Comparison of ENCODE assay signal across 8 mouse cellular contexts in genomic region chr13:110062835-110063411, GRCm38 (mm10).
A peak's percentile ranks its signal among the peaks of the same experiment; 100 is the strongest.
DNase-seq lines count a peak whose midpoint lies in the region; ATAC-seq and TF ChIP-seq lines count a peak whose summit lies in the region.

No protein-coding gene starts in this region.

- WGBS in heart, embryonic 16.5 days = 21% methylated on average over 9 of the region's 9 CpGs
- WGBS in liver, embryonic 13.5 days (ENCODE audit: insufficient replicate concordance) = 23% methylated on average over 9 of the region's 9 CpGs
- WGBS in neural tube, embryonic 13.5 days = 5% methylated on average over 9 of the region's 9 CpGs

- H3K9ac ChIP-seq in MEL (ENCODE audit: control insufficient read depth, low read depth, low read length, poor library complexity, severe bottlenecking) = no peak overlapping the region
- no peak overlapping the region for H3K9ac ChIP-seq in heart, embryonic 16.5 days (ENCODE audit: low read length)
- no peak overlapping the region for H3K9ac ChIP-seq in liver, embryonic 13.5 days
- H3K9ac ChIP-seq in neural tube, embryonic 13.5 days = peak overlapping the region; percentile 52

- H3K4me1 ChIP-seq in MEL (ENCODE audit: control insufficient read depth in 1 of 2, insufficient read depth in 2 of 2, low read length in 2 of 2) = no peaks in the 10 kb centered on the region
- no peaks in the 10 kb centered on the region for H3K4me1 ChIP-seq in heart, embryonic 16.5 days (ENCODE audit: control insufficient read depth, insufficient read depth, low read length)
- no peaks in the 10 kb centered on the region for H3K4me1 ChIP-seq in liver, embryonic 13.5 days (replicated peaks)
- peaks cover 33% of the 10 kb centered on the region for H3K4me1 ChIP-seq in neural tube, embryonic 13.5 days (replicated peaks)

- no peaks in the 10 kb centered on the region for H3K79me2 ChIP-seq in MEL (ENCODE audit: control insufficient read depth, insufficient read depth, low read length, poor library complexity)

- ATAC-seq in erythroblast, adult 5-6 weeks (replicated peaks; ENCODE audit: low FRiP score, poor library complexity, severe bottlenecking) = peak; percentile 73
- ATAC-seq in heart, embryonic 16.5 days (replicated peaks; ENCODE audit: extremely low read depth, insufficient read depth, low FRiP score) = peak; percentile 80
- no peak for ATAC-seq in liver, embryonic 13.5 days (ENCODE audit: low read depth)
- peak; percentile 97 for ATAC-seq in neural tube, embryonic 13.5 days (ENCODE audit: low read depth)

- TF ChIP-seq EP300 in MEL (IDR thresholded peaks at IDR 0.05; ENCODE audit: low read depth in 1 of 2, low read length in 2 of 2) = no peak

- H3K27ac ChIP-seq in MEL (ENCODE audit: control insufficient read depth, low read depth, low read length) = no peak overlapping the region
- H3K27ac ChIP-seq in heart, embryonic 16.5 days (ENCODE audit: low read length) = no peak overlapping the region
- H3K27ac ChIP-seq in liver, embryonic 13.5 days = no peak overlapping the region
- peak overlapping the region; percentile 91 for H3K27ac ChIP-seq in neural tube, embryonic 13.5 days (replicated peaks)

- DNase-seq in MEL (ENCODE audit: low read depth, low spot score) = peak; percentile 79
- DNase-seq in c-Kit-negative CD71-positive TER-119-positive erythroid progenitor cells, embryonic 14.5 days (ENCODE audit: low read depth, low spot score) = peak; percentile 27
- peak; percentile 79 for DNase-seq in kidney, postnatal 14 days
- DNase-seq in liver, embryonic 13.5 days = peak; percentile 21
- DNase-seq in urinary bladder, postnatal 36 days (ENCODE audit: low spot score in 2 of 2) = peak; percentile 10 to 26

- H3K4me2 ChIP-seq in heart, embryonic 16.5 days (ENCODE audit: low read depth, low read length) = peak overlapping the region; percentile 18; the same call in 1 of the 2 replicates
- H3K4me2 ChIP-seq in liver, embryonic 13.5 days = no peak overlapping the region
- peak overlapping the region; percentile 41 for H3K4me2 ChIP-seq in neural tube, embryonic 13.5 days

- no peak overlapping the region for H3K4me3 ChIP-seq in MEL (ENCODE audit: control insufficient read depth in 1 of 2, insufficient read depth in 1 of 2, low read depth in 2 of 2, low read length in 2 of 2)
- no peak overlapping the region for H3K4me3 ChIP-seq in heart, embryonic 16.5 days (ENCODE audit: low read length)
- H3K4me3 ChIP-seq in liver, embryonic 13.5 days (replicated peaks) = no peak overlapping the region
- H3K4me3 ChIP-seq in neural tube, embryonic 13.5 days = 0 out of 2 replicates have a peak overlapping the region, but pooled peaks have one; percentile 2

- peaks cover 4 to 6% of the 10 kb centered on the region in 2 experiments for H3K27me3 ChIP-seq in MEL (ENCODE audit: control insufficient read depth in 1 of 2, insufficient read depth in 2 of 2, low read length in 2 of 2)
- no peaks in the 10 kb centered on the region for H3K27me3 ChIP-seq in heart, embryonic 16.5 days (ENCODE audit: control insufficient read depth, insufficient read depth, low read length)
- H3K27me3 ChIP-seq in liver, embryonic 13.5 days = no peaks in the 10 kb centered on the region
- H3K27me3 ChIP-seq in neural tube, embryonic 13.5 days = no peaks in the 10 kb centered on the region

- no peaks in the 10 kb centered on the region for H3K9me3 ChIP-seq in MEL (replicated peaks; ENCODE audit: insufficient read depth, low read length)
- H3K9me3 ChIP-seq in heart, embryonic 16.5 days (replicated peaks; ENCODE audit: control insufficient read depth, low read length) = no peaks in the 10 kb centered on the region
- no peaks in the 10 kb centered on the region for H3K9me3 ChIP-seq in liver, embryonic 13.5 days (replicated peaks)
- H3K9me3 ChIP-seq in neural tube, embryonic 13.5 days = no peaks in the 10 kb centered on the region

- TF ChIP-seq POLR2A in MEL (IDR thresholded peaks at IDR 0.05; ENCODE audit: control insufficient read depth in 1 of 2, insufficient read depth in 1 of 2, low read depth in 1 of 2, low read length in 2 of 2, poor library complexity in 1 of 2) = no peak

- TF ChIP-seq CTCF in MEL (IDR thresholded peaks at IDR 0.05 in 2 of 3, conservative IDR thresholded peaks at IDR 0.05 in 1 of 3; ENCODE audit: control insufficient read depth in 1 of 3, insufficient read depth in 1 of 3, low read depth in 2 of 3, low read length in 3 of 3, poor library complexity in 1 of 3, severe bottlenecking in 1 of 3) = peak; percentile 48 to 99 (median 73)

- no peaks in the 10 kb centered on the region for H3K36me3 ChIP-seq in MEL (ENCODE audit: control insufficient read depth in 1 of 2, insufficient read depth in 2 of 2, low read length in 2 of 2)
- no peaks in the 10 kb centered on the region for H3K36me3 ChIP-seq in heart, embryonic 16.5 days (ENCODE audit: control insufficient read depth, insufficient read depth)
- H3K36me3 ChIP-seq in liver, embryonic 13.5 days = no peaks in the 10 kb centered on the region
- H3K36me3 ChIP-seq in neural tube, embryonic 13.5 days = peaks cover 18% of the 10 kb centered on the region; the same call in 1 of the 2 replicates

- peak; percentile 93 for TF ChIP-seq RAD21 in MEL (IDR thresholded peaks at IDR 0.05; ENCODE audit: low read depth, low read length)

TF ChIP-seq in MEL, 35 proteins besides CTCF, POLR2A, EP300 and RAD21:
- TF ChIP-seq UBTF (IDR thresholded peaks at IDR 0.05; ENCODE audit: borderline replicate concordance, insufficient read depth, low read depth, low read length) (no peak), GATA1 (IDR thresholded peaks at IDR 0.05; ENCODE audit: low read depth, low read length) (no peak), TAL1 (IDR thresholded peaks at IDR 0.05; ENCODE audit: low read length) (no peak), NELFE (IDR thresholded peaks at IDR 0.05; ENCODE audit: low read depth, low read length) (no peak), E2F4 (IDR thresholded peaks at IDR 0.05; ENCODE audit: borderline replicate concordance, low read depth, low read length) (no peak), KAT2A (conservative IDR thresholded peaks at IDR 0.05; ENCODE audit: low read depth, low read length) (no peak), ZC3H11A (IDR thresholded peaks at IDR 0.05; ENCODE audit: low read depth, low read length) (peak; percentile 96), CHD1 (IDR thresholded peaks at IDR 0.05; ENCODE audit: low read depth, low read length) (no peak), SMC3 (IDR thresholded peaks at IDR 0.05; ENCODE audit: low read depth, low read length) (peak; percentile 97)

Comparison
In these comparisons a context has a peak if more than half of its experiments do, and no peak if none do; other contexts are left out.
1. DNase-seq: peak in every context shown above with its lines; median percentile 79 in MEL; 79 in kidney, postnatal 14 days; 27 in c-Kit-negative CD71-positive TER-119-positive erythroid progenitor cells, embryonic 14.5 days; 21 in liver, embryonic 13.5 days; 18 in urinary bladder, postnatal 36 days.